Mouse (Mus musculus) hindbrain, postnatal 0 days (tissue): ENCODE data around the gene Rnf130. TPM values are rescaled to one million over a fixed set of nuclear protein-coding genes. Genes with fewer than 3 reads are reported as not detected.

Source experiments
- ATAC-seq: fragments of 200-750 bp; cut with Nextera tagmentation; 2 replicates; pipeline ENCODE4 v1.8.0; 2017; ENCODE audit warnings: mild to moderate bottlenecking, moderate TSS enrichment, moderate library complexity
- DNase-seq: peaks from one replicate; pipeline ENCODE4 v3.0.0-alpha.2; 2015; ENCODE audit warnings: low spot score
- H3K27ac ChIP-seq: fragments of 300-500 bp; sonication (generic); 2 replicates; pipeline ENCODE4 v1.5.1; 2014; ENCODE audit warnings: mild to moderate bottlenecking
- H3K27me3 ChIP-seq: fragments of 300-500 bp; sonication (generic); 2 replicates; pipeline ENCODE4 v1.6.1; 2014; ENCODE audit warnings: low read length, mixed read lengths; ENCODE audit not compliant: insufficient read depth
- H3K36me3 ChIP-seq: fragments of 300-500 bp; sonication (generic); 2 replicates; pipeline ENCODE4 v1.6.1; 2014; ENCODE audit warnings: low read length, mixed read lengths; ENCODE audit not compliant: insufficient read depth
- H3K4me1 ChIP-seq: fragments of 300-500 bp; sonication (generic); 2 replicates; pipeline ENCODE4 v1.6.1; 2014; ENCODE audit warnings: antibody characterized with exemption, low read length, mixed read lengths; ENCODE audit not compliant: insufficient read depth
- H3K4me2 ChIP-seq: fragments of 300-500 bp; sonication (generic); 2 replicates; pipeline ENCODE4 v1.6.1; 2014; ENCODE audit warnings: low read depth, mild to moderate bottlenecking, low read length, moderate library complexity, mixed read lengths
- H3K4me3 ChIP-seq: fragments of 300-500 bp; sonication (generic); 2 replicates; pipeline ENCODE4 v1.5.1; 2014; ENCODE audit warnings: low read length
- H3K9ac ChIP-seq: fragments of 300-500 bp; sonication (generic); replicated peaks from 2 replicates; pipeline ENCODE4 v1.6.1; 2014; ENCODE audit warnings: mild to moderate bottlenecking, low read length, moderate library complexity, mixed read lengths
- H3K9me3 ChIP-seq: fragments of 300-500 bp; sonication (generic); 2 replicates; pipeline ENCODE4 v1.6.1; 2016; ENCODE audit warnings: low read length, mixed read lengths
- CTCF ChIP-seq: IDR thresholded peaks from 2 replicates; pipeline ENCODE4 v1.5.1; 2016; ENCODE audit warnings: antibody characterized with exemption, control low read depth, low read depth
- WGBS: fragments of 180-500 bp; shearing (Covaris S2); extraction: QIAGEN DNeasy Blood & Tissue Kit; methylation state at CpG from one replicate; pipeline ENCODE4 v1.1.7; 2014; 5-methylcytosine and 5-hydroxymethylcytosine counted together
- polyA plus RNA-seq: library from polyadenylated mRNA; unstranded; fragments of >200 nt; fragmentation: Nextera tagmentation; extraction: Ambion mirVana; gene quantifications from 2 replicates; pipeline ENCODE4 v1.2.1, GENCODE M21; 2015
- total RNA-seq: library from RNA; depleted of rRNA; stranded (reverse); fragments of >200 nt; gene quantifications from 2 replicates; pipeline ENCODE4 v1.2.3, GENCODE M21; 2014

Rnf130 gene
- total and polyA plus RNA-seq, 2 experiments from 2014 or later, result 60.6 to 73.2 TPM

DNA sequence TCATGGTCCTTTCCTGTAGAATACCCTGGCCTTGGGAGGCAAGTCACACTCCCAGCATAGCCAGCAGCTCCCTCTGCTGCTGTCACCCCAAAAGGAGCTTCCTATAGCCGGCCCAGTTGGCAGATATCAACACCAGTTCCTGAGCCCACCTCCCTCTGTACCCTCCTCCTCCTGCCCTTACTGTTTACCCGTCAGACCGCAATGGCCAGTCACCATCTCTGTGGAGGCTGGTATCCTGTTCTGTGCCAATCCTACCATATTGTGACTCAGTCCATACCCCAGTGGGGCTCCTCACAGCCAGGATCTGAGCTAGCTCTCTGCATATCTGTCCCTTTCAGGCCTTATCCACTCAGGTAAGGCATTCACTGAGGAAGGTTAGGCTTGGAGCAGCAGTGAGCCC is 120.4 kb downstream of the Rnf130 start:
- no peak overlapping the region for H3K4me3 ChIP-seq
- DNase-seq (no peak), ATAC-seq (no peak)
- H3K27me3 ChIP-seq, result no peaks in the 10 kb centered on the region
- no peaks in the 10 kb centered on the region for H3K4me1 ChIP-seq
- no peak overlapping the region for H3K4me2 ChIP-seq
- WGBS, result 89% methylated on average over 3 of the region's 3 CpGs
- no peaks in the 10 kb centered on the region for H3K9me3 ChIP-seq
- H3K36me3 ChIP-seq, result peaks cover 73% of the 10 kb centered on the region
- TF ChIP-seq CTCF, result no peak
- no peak overlapping the region for H3K9ac ChIP-seq
- H3K27ac ChIP-seq, result no peak overlapping the region

DNA sequence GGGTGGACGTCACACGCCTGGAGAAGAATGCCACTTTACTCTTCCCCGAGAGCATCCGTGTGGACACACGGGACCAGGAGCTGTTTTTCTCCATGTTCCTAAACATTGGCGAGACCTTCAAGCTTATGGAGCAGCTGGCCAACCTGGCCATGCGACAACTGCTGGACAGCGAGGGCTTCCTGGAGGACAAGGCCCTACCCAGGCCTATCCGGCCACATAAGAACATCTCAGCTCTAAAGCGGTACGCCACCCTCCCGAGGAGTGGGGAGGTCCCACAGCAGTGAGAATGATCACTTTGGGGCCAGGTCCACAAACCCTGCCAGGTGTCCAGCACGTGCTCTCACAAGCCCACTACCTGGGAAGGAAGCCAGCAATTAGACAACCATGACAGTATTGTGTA is 121.0 kb downstream of the Rnf130 start:
- no peaks in the 10 kb centered on the region for H3K4me1 ChIP-seq
- H3K9ac ChIP-seq, result no peak overlapping the region
- H3K9me3 ChIP-seq, result no peaks in the 10 kb centered on the region
- WGBS, result 93% methylated on average over 13 of the region's 13 CpGs
- ATAC-seq (no peak), DNase-seq (no peak)
- H3K4me2 ChIP-seq, result no peak overlapping the region
- H3K27me3 ChIP-seq, result no peaks in the 10 kb centered on the region
- H3K4me3 ChIP-seq, result no peak overlapping the region
- no peak for TF ChIP-seq CTCF
- no peak overlapping the region for H3K27ac ChIP-seq
- H3K36me3 ChIP-seq, result peaks cover 73% of the 10 kb centered on the region

DNA sequence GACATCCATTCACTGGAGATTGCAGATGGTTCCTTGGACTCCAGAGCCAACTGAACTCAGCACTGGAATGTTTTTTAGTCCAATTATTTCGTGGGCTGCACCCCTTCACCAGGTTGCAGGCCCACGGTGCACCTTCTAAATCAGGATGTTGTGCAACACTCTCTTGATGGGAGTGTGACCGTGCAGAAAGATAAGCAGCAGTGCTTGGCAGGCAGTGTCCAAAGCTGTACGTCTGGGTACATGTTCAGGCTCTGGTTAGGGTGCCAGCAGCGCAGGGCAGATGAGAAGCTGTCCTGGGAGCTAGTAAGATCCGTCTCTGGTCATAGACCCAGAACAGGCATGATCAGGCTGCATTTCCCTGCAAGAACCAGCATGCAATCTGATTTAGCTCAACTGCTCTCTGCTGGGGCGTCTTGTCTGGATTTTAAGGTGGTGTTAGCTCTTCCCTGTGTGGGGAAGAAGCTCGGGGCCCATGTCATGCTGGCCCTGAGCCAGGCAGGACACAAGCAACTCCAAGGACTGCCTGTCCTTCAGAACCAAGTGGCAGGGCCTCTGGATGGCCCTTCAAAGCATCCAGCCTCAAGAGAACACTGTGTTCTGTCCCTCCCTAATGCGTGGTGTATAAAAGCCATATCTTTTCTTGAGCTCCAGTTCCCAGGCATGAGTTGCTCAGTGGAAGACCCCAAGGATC is 122.3 kb downstream of the Rnf130 start:
- H3K4me3 ChIP-seq, result no peak overlapping the region
- no peak for TF ChIP-seq CTCF
- no peaks in the 10 kb centered on the region for H3K27me3 ChIP-seq
- ATAC-seq (no peak), DNase-seq (no peak)
- no peak overlapping the region for H3K9ac ChIP-seq
- WGBS, result 87% methylated on average over 9 of the region's 9 CpGs
- H3K4me1 ChIP-seq, result no peaks in the 10 kb centered on the region
- H3K27ac ChIP-seq, result peak overlapping the region; percentile 45; the same call in 1 of the 2 replicates
- no peaks in the 10 kb centered on the region for H3K9me3 ChIP-seq
- H3K4me2 ChIP-seq, result no peak overlapping the region
- peaks cover 81% of the 10 kb centered on the region for H3K36me3 ChIP-seq

DNA sequence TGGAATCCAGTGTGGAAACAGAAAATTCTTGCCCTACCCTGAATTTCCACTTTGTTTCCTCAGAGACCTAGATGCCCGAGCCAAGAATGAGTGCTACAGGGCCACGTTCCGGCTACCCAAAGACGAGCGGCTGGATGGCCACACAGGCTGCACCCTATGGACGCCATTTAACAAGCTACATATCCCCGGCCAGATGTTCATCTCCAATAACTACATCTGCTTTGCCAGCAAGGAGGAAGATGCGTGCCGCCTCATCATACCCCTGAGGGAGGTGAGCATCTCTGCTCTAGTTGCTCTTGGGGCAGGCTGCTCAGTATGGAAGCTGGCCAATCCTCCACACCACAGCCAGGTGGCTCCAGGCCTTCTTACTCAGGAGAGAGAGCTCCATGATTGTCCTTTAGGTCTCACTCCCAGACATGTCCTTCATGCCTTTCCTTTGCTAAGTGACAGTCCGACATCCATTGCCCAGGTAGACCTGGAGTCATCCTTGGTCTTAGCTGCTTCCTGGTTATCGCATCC is 122.9 kb downstream of the Rnf130 start:
- Histone ChIP-seq H3K9ac (no peak overlapping the region), H3K4me3 (no peak overlapping the region), H3K9me3 (no peaks in the 10 kb centered on the region), H3K36me3 (peaks cover 80% of the 10 kb centered on the region), H3K4me1 (no peaks in the 10 kb centered on the region), H3K27me3 (no peaks in the 10 kb centered on the region), H3K27ac (no peak overlapping the region), H3K4me2 (no peak overlapping the region)
- 90% methylated on average over 11 of the region's 11 CpGs for WGBS
- no peak for TF ChIP-seq CTCF
- no peak for ATAC-seq
- DNase-seq, result no peak

DNA sequence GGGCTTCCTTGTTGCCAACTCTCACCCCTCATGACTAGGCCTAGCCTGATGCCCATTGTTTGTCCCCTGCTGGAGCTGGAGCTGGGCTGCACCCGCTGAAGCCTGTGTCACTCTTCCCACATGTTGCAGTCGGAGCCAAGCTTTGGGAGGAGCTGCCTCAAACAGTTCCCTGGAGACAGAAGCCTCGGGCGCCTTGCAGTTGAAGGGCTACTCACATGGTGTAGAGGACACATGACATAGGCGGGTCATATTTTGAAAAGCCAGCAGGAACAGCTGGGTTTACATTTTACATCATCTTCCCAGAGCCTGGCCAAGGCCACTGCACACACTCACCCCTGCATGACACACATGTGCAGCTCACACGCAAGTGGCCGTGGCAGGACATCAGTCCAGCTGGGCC is 124.1 kb downstream of the Rnf130 start:
- no peak for TF ChIP-seq CTCF
- Histone ChIP-seq H3K27me3 (no peaks in the 10 kb centered on the region), H3K36me3 (peaks cover 81% of the 10 kb centered on the region), H3K4me2 (no peak overlapping the region), H3K27ac (no peak overlapping the region), H3K4me3 (no peak overlapping the region), H3K9me3 (no peaks in the 10 kb centered on the region), H3K4me1 (no peaks in the 10 kb centered on the region), H3K9ac (no peak overlapping the region)
- DNase-seq (no peak), ATAC-seq (no peak)
- WGBS, result 83% methylated on average over 7 of the region's 7 CpGs

DNA sequence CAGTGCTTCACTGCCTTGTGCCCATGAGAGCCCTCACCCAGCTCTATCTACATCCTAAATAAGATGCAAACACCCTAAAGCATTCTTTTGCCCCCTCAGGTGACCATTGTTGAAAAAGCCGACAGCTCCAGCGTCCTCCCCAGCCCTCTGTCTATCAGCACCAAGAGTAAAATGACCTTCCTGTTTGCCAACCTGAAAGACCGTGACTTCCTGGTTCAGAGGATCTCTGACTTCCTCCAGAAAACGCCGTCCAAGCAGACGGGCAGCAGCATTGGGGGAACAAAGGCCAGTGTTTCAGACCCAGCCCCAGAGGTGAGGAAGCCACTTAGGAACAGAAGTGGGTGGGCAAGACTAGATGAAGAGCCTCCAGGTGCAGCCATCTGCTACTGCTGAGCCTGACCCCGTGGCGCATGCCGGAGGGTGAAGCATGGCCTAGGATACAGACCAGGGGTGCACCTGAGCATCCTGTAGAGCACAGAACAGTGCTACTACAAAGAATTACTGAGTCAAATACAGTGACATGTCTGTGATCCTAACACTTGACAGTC is 124.5 kb downstream of the Rnf130 start:
- Histone ChIP-seq H3K27ac (no peak overlapping the region), H3K4me3 (no peak overlapping the region), H3K9ac (no peak overlapping the region), H3K36me3 (peaks cover 81% of the 10 kb centered on the region), H3K9me3 (no peaks in the 10 kb centered on the region), H3K27me3 (no peaks in the 10 kb centered on the region), H3K4me1 (no peaks in the 10 kb centered on the region), H3K4me2 (no peak overlapping the region)
- ATAC-seq, result no peak
- no peak for TF ChIP-seq CTCF
- WGBS, result 90% methylated on average over 9 of the region's 9 CpGs
- DNase-seq, result no peak

DNA sequence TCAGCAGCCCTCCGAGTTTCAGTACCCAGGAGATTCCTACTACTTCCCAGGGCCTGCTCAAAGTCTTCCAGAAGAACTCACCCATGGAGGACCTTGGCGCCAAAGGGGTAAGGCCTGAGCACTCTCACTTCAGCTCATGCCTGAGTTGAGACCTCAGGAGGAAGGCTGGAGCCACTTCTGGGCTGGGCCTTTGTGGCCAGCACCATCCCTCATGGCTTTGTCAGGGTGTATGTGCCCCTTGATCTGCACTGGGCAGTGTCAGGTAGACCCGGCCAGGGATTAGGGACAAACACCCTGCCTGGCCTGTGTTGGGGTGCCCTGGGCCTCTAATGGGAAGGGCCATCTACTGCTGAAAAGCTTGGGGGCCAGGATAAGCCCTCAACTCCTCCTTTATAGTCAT is 126.2 kb downstream of the Rnf130 start:
- ATAC-seq (no peak), DNase-seq (no peak)
- Histone ChIP-seq H3K27me3 (no peaks in the 10 kb centered on the region), H3K9ac (no peak overlapping the region), H3K4me3 (no peak overlapping the region), H3K9me3 (no peaks in the 10 kb centered on the region), H3K27ac (no peak overlapping the region), H3K4me2 (no peak overlapping the region), H3K36me3 (peaks cover 72% of the 10 kb centered on the region), H3K4me1 (no peaks in the 10 kb centered on the region)
- no peak for TF ChIP-seq CTCF
- WGBS, result 79% methylated on average over 3 of the region's 3 CpGs
